Mouse (Mus musculus) layer of hippocampus, adult 9-11 months (tissue): ENCODE measurements around the gene Chchd2.
"Not testable (repeated sequence)": the region's sequence is repeated elsewhere in the genome, so short reads cannot be mapped to it uniquely, and the experiment has no call there.

ENCODE experiments used
- DNase-seq: peaks from one replicate; pipeline ENCODE4 v3.0.0; 2022

Gene Chchd2

GRCm38 (mm10) chr5:129886911-129887636, at the start of gene Chchd2:
Gene Chchd2 (minus strand): TSS chr5:129887470.
- DNase-seq, result peak; percentile 98

GRCm38 (mm10) chr5:129936941-129937340, 49.7 kb upstream of the Chchd2 start:
- DNase-seq, result no peak

GRCm38 (mm10) chr5:129929924-129930855, 42.9 kb upstream of the Chchd2 start:
- DNase-seq, result no peak

GRCm38 (mm10) chr5:129925933-129926332, 38.7 kb upstream of the Chchd2 start:
- no peak for DNase-seq

GRCm38 (mm10) chr5:129924820-129925452, 37.7 kb upstream of the Chchd2 start:
- no peak for DNase-seq

GRCm38 (mm10) chr5:129921972-129922371, 34.7 kb upstream of the Chchd2 start:
- no peak for DNase-seq

- DNase-seq, result no peak
Measured at GRCm38 (mm10) chr5:129919320-129919719, 32.0 kb upstream of the Chchd2 start.

GRCm38 (mm10) chr5:129918752-129919151, 31.5 kb upstream of the Chchd2 start:
- no peak for DNase-seq

- no peak for DNase-seq
Measured at GRCm38 (mm10) chr5:129918065-129918651, 30.9 kb upstream of the Chchd2 start.

- DNase-seq, result not testable (repeated sequence)
Measured at GRCm38 (mm10) chr5:129915491-129915890, 28.2 kb upstream of the Chchd2 start.

- DNase-seq, result no peak
Measured at GRCm38 (mm10) chr5:129914024-129914423, 26.8 kb upstream of the Chchd2 start.

- no peak for DNase-seq
Measured at GRCm38 (mm10) chr5:129909591-129909990, 22.3 kb upstream of the Chchd2 start.

GRCm38 (mm10) chr5:129909147-129909546, 21.9 kb upstream of the Chchd2 start:
- no peak for DNase-seq

- peak; percentile 89 for DNase-seq
Measured at GRCm38 (mm10) chr5:129908242-129908965, 21.1 kb upstream of the Chchd2 start, which contains the start of gene Nupr1l. Gene Nupr1l (plus strand): TSS chr5:129908540.

GRCm38 (mm10) chr5:129907775-129908174, 20.5 kb upstream of the Chchd2 start:
- DNase-seq, result no peak

GRCm38 (mm10) chr5:129898449-129898848, 11.2 kb upstream of the Chchd2 start, which contains the start of gene Phkg1:
Gene Phkg1 (minus strand): TSS chr5:129898549.
- DNase-seq, result no peak

GRCm38 (mm10) chr5:129895198-129896088, 8.2 kb upstream of the Chchd2 start, which contains the start of gene Zbed5:
Gene Zbed5 (plus strand): TSS chr5:129895723.
- DNase-seq, result peak; percentile 91

- not testable (repeated sequence) for DNase-seq
Measured at GRCm38 (mm10) chr5:129890390-129890789, 3.1 kb upstream of the Chchd2 start.

- DNase-seq, result no peak
Measured at GRCm38 (mm10) chr5:129886271-129886670, 999 bp downstream of the Chchd2 start.

GRCm38 (mm10) chr5:129879888-129880287, 7.4 kb downstream of the Chchd2 start:
- DNase-seq, result no peak

- peak; percentile 40 for DNase-seq
Measured at GRCm38 (mm10) chr5:129878946-129879345, 8.3 kb downstream of the Chchd2 start.
